Mouse (Mus musculus): ENCODE results near the gene Lgr5. TPM values are rescaled to one million over a fixed set of nuclear protein-coding genes. Genes with fewer than 3 reads are reported as not detected.
A peak's percentile ranks its signal among the peaks of the same experiment; 100 is the strongest.

Lgr5 gene
- total and polyA plus RNA-seq, 2 experiments: 3.4 to 3.6 TPM

DNA sequence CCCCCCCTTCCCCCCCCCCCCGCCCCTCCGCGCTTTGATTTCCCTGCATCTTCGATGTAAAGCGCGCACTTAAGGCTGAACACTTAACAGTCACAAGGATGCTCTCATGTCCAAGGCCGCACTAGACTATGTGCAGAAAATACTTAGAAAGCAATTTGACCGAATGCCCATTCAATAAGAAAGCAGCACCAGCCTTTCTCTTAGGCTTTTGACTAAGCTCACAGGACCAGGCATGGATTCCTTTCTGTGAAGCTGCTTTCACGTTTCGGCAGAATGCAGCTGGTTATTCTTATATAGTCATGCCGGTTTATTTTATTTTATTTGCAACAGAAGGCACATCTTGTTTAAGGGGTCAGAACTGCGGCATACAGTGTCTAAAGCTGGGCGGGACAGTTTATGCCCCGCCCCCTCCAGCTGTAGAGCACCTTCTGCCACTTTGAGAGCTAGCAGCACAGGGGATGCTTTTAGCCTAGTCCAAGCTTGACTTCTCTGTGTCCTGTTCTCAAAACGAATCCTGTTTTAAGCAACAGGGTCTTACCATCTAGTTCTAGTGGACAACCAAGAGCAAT lies 30.8 kb upstream of the Lgr5 start:
- Histone ChIP-seq H3K9ac (ENCODE audit: low read depth, low read length) (no peak overlapping the region), H3K27ac (replicated peaks; ENCODE audit: insufficient read depth, low read depth, low read length) (no peak overlapping the region), H3K36me3 (ENCODE audit: control insufficient read depth, insufficient read depth, low read length) (no peaks in the 10 kb centered on the region), H3K4me3 (ENCODE audit: insufficient read depth, low read depth, low read length) (no peak overlapping the region), H3K4me1 (ENCODE audit: control insufficient read depth, insufficient read depth, low read length) (no peaks in the 10 kb centered on the region), H3K27me3 (ENCODE audit: control insufficient read depth, insufficient read depth, low read length) (no peaks in the 10 kb centered on the region; the same call in 1 of the 2 replicates), H3K79me2 (ENCODE audit: control insufficient read depth, insufficient read depth, low read length) (no peaks in the 10 kb centered on the region)
- TF ChIP-seq CTCF (IDR thresholded peaks at IDR 0.05; ENCODE audit: low read depth, low read length): no peak
- no peak for TF ChIP-seq POLR2A (IDR thresholded peaks at IDR 0.05; ENCODE audit: extremely low read depth, insufficient read depth, low read length)
- DNase-seq (ENCODE audit: extremely low read depth, low read depth, low spot score): no peak
- 27% methylated on average over 15 of the region's 15 CpGs for WGBS

- no peaks in the 10 kb centered on the region; the same call in 1 of the 2 replicates for H3K27me3 ChIP-seq (ENCODE audit: control insufficient read depth, insufficient read depth, low read length)
- no peaks in the 10 kb centered on the region for H3K79me2 ChIP-seq (ENCODE audit: control insufficient read depth, insufficient read depth, low read length)
- peak; percentile 33 for DNase-seq (ENCODE audit: extremely low read depth, low read depth, low spot score)
- H3K36me3 ChIP-seq (ENCODE audit: control insufficient read depth, insufficient read depth, low read length): no peaks in the 10 kb centered on the region
- no peaks in the 10 kb centered on the region for H3K4me1 ChIP-seq (ENCODE audit: control insufficient read depth, insufficient read depth, low read length)
- H3K27ac ChIP-seq (replicated peaks; ENCODE audit: insufficient read depth, low read depth, low read length): no peak overlapping the region
- no peak overlapping the region for H3K4me3 ChIP-seq (ENCODE audit: insufficient read depth, low read depth, low read length)
- WGBS: 12% methylated on average over 14 of the region's 15 CpGs
- H3K9ac ChIP-seq (ENCODE audit: low read depth, low read length): no peak overlapping the region
- TF ChIP-seq POLR2A (IDR thresholded peaks at IDR 0.05; ENCODE audit: extremely low read depth, insufficient read depth, low read length) (no peak), CTCF (IDR thresholded peaks at IDR 0.05; ENCODE audit: low read depth, low read length) (peak; percentile 12; the same call in 1 of the 2 replicates)
Measured at GRCm38 (mm10) chr10:115617456-115618287, 30.1 kb upstream of the Lgr5 start.

GRCm38 (mm10) chr10:115595748-115596147 lies 8.2 kb upstream of the Lgr5 start:
- no peak for DNase-seq (ENCODE audit: extremely low read depth, low read depth, low spot score)

GRCm38 (mm10) chr10:115593651-115594050 lies 6.1 kb upstream of the Lgr5 start:
- H3K27ac ChIP-seq (replicated peaks; ENCODE audit: insufficient read depth, low read depth, low read length): no peak overlapping the region
- no peak overlapping the region for H3K4me3 ChIP-seq (ENCODE audit: insufficient read depth, low read depth, low read length)
- TF ChIP-seq POLR2A (IDR thresholded peaks at IDR 0.05; ENCODE audit: extremely low read depth, insufficient read depth, low read length): no peak
- TF ChIP-seq CTCF (IDR thresholded peaks at IDR 0.05; ENCODE audit: low read depth, low read length): no peak
- no peaks in the 10 kb centered on the region for H3K79me2 ChIP-seq (ENCODE audit: control insufficient read depth, insufficient read depth, low read length)
- H3K9ac ChIP-seq (ENCODE audit: low read depth, low read length): no peak overlapping the region
- H3K36me3 ChIP-seq (ENCODE audit: control insufficient read depth, insufficient read depth, low read length): no peaks in the 10 kb centered on the region
- H3K4me1 ChIP-seq (ENCODE audit: control insufficient read depth, insufficient read depth, low read length): no peaks in the 10 kb centered on the region
- DNase-seq (ENCODE audit: extremely low read depth, low read depth, low spot score): no peak
- 88% methylated on average over 6 of the region's 6 CpGs for WGBS
- H3K27me3 ChIP-seq (ENCODE audit: control insufficient read depth, insufficient read depth, low read length): no peaks in the 10 kb centered on the region

More at GRCm38 (mm10) chr10:115595748-115596147, 8.2 kb upstream of the Lgr5 start:
- H3K27me3 ChIP-seq (ENCODE audit: control insufficient read depth, insufficient read depth, low read length): no peaks in the 10 kb centered on the region
- H3K4me1 ChIP-seq (ENCODE audit: control insufficient read depth, insufficient read depth, low read length): no peaks in the 10 kb centered on the region
- no peak overlapping the region for H3K9ac ChIP-seq (ENCODE audit: low read depth, low read length)
- H3K27ac ChIP-seq (replicated peaks; ENCODE audit: insufficient read depth, low read depth, low read length): no peak overlapping the region
- no peak overlapping the region for H3K4me3 ChIP-seq (ENCODE audit: insufficient read depth, low read depth, low read length)
- 100% methylated on average over 1 of the region's 1 CpGs for WGBS
- no peaks in the 10 kb centered on the region for H3K36me3 ChIP-seq (ENCODE audit: control insufficient read depth, insufficient read depth, low read length)
- no peaks in the 10 kb centered on the region for H3K79me2 ChIP-seq (ENCODE audit: control insufficient read depth, insufficient read depth, low read length)
- TF ChIP-seq POLR2A (IDR thresholded peaks at IDR 0.05; ENCODE audit: extremely low read depth, insufficient read depth, low read length) (no peak), CTCF (IDR thresholded peaks at IDR 0.05; ENCODE audit: low read depth, low read length) (no peak)

DNA sequence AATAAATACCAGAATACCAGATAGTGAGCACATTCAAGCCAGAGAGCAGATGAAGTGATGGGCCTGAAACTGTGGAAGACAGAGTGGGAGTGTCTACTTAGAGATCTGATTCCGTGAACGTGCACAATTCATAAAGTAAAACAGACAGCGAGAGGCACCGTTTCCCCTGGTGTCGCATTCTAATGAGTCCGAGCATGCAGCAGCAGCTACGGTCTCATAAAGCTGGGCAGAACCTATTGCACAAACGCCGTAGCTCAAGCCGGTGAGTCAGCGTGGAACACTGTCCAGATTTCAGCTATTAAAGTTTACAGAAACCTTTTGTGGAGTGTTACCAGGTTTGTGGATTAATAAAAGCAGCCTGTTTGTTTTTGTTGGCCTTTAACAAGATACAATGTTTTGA lies 5.6 kb upstream of the Lgr5 start:
- no peak overlapping the region for H3K27ac ChIP-seq (replicated peaks; ENCODE audit: insufficient read depth, low read depth, low read length)
- no peak overlapping the region for H3K4me3 ChIP-seq (ENCODE audit: insufficient read depth, low read depth, low read length)
- no peaks in the 10 kb centered on the region for H3K79me2 ChIP-seq (ENCODE audit: control insufficient read depth, insufficient read depth, low read length)
- no peak overlapping the region for H3K9ac ChIP-seq (ENCODE audit: low read depth, low read length)
- no peaks in the 10 kb centered on the region for H3K4me1 ChIP-seq (ENCODE audit: control insufficient read depth, insufficient read depth, low read length)
- TF ChIP-seq POLR2A (IDR thresholded peaks at IDR 0.05; ENCODE audit: extremely low read depth, insufficient read depth, low read length) (no peak), CTCF (IDR thresholded peaks at IDR 0.05; ENCODE audit: low read depth, low read length) (no peak)
- no peaks in the 10 kb centered on the region for H3K27me3 ChIP-seq (ENCODE audit: control insufficient read depth, insufficient read depth, low read length)
- DNase-seq (ENCODE audit: extremely low read depth, low read depth, low spot score): no peak
- 86% methylated on average over 11 of the region's 11 CpGs for WGBS
- H3K36me3 ChIP-seq (ENCODE audit: control insufficient read depth, insufficient read depth, low read length): no peaks in the 10 kb centered on the region

DNA sequence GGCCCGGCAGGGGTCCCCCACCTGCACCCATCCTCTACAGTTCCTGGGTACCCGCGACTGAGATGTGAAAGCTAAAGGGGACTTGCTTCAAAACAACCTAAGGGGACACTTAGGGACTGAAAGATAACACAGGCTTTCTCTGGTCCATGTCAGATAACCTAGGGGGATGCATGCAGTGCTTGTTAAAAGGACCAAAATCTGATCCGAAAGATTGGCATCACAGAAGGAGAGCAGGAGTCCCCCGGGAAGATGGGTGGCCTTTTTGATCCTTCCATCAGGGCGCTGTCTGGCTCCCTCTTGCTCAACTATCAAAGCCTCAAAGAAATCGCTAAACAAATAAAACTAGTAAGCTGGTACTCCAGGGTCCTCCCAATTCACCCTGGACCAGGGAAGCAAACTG lies 399 bp upstream of the Lgr5 start:
- DNase-seq (ENCODE audit: extremely low read depth, low read depth, low spot score): peak; percentile 6
- Histone ChIP-seq H3K4me3 (ENCODE audit: insufficient read depth, low read depth, low read length) (no peak overlapping the region), H3K79me2 (ENCODE audit: control insufficient read depth, insufficient read depth, low read length) (no peaks in the 10 kb centered on the region), H3K27me3 (ENCODE audit: control insufficient read depth, insufficient read depth, low read length) (no peaks in the 10 kb centered on the region; the same call in 1 of the 2 replicates), H3K36me3 (ENCODE audit: control insufficient read depth, insufficient read depth, low read length) (no peaks in the 10 kb centered on the region), H3K4me1 (ENCODE audit: control insufficient read depth, insufficient read depth, low read length) (peaks cover 5% of the 10 kb centered on the region), H3K27ac (replicated peaks; ENCODE audit: insufficient read depth, low read depth, low read length) (no peak overlapping the region), H3K9ac (ENCODE audit: low read depth, low read length) (no peak overlapping the region)
- 4% methylated on average over 7 of the region's 7 CpGs for WGBS
- no peak for TF ChIP-seq CTCF (IDR thresholded peaks at IDR 0.05; ENCODE audit: low read depth, low read length)
- TF ChIP-seq POLR2A (IDR thresholded peaks at IDR 0.05; ENCODE audit: extremely low read depth, insufficient read depth, low read length): no peak

Data from liver, adult 2 months (tissue).